Mouse (Mus musculus) embryo, embryonic 10.5 days (tissue): ENCODE results near the gene Prkg1.
"Not testable (repeated sequence)": the region's sequence is repeated elsewhere in the genome, so short reads cannot be mapped to it uniquely, and the experiment has no call there.

Experiments used
- DNase-seq: peaks from one replicate; pipeline ENCODE4 v3.0.0-alpha.2; 2015; ENCODE audit warnings: low spot score

Gene Prkg1

DNA sequence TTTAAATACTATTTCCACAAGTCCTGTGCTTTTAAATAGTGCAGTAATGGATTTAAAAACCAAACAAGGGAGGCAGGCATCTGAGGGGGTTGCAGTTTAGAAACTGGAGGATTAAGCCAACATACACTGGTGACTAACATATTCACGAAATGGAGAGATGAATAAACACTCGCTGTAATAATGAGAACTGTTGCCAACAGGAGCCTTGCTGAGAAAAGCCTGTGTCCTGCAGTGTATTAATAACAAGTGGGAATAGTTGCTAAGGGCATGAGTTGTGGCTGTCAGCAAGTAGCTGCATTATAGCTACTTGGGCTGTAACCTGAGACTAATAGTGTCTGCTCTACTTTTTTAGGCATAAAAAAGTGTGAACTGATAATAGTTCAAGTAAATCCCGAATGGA, 480.3 kb downstream of the Prkg1 start:
- peak; percentile 14 for DNase-seq

DNA sequence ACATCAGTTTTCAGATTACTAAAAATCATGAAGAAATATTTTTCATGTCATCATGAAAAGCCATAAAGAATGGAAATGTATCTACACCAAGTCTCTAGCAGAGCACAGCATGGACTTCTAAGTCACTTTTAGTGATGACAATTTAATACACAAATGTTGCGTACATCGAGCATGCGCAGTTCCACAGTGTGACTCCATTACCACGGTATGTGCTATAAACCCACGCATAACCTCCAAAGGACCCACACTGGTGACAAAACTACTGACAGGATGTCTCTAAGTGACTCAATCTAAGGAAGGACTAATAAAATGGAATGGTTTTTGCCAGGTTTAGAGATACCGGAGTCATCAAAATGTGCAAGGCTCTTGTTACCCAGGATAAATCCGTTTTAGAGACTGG, 480.7 kb downstream of the Prkg1 start:
- DNase-seq: no peak

DNA sequence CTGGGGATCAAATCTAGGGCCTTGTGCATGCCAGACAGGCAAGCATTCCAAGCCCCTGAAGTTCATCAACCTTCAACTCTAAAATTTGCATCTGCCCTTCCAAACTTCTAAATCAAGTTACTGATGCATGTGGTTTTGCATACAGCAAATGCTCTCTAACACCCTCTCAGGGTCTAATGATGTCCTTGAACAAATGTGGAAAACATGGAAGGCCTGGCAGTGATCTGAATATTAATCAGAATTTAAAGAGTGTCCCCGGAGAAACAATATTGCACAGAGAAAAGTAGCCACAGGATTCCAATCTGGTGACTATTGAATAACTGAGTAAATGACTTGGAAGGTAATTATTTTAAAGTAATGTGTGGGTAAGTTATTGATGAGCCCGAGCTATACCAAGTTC, 481.2 kb downstream of the Prkg1 start:
- no peak for DNase-seq

DNA sequence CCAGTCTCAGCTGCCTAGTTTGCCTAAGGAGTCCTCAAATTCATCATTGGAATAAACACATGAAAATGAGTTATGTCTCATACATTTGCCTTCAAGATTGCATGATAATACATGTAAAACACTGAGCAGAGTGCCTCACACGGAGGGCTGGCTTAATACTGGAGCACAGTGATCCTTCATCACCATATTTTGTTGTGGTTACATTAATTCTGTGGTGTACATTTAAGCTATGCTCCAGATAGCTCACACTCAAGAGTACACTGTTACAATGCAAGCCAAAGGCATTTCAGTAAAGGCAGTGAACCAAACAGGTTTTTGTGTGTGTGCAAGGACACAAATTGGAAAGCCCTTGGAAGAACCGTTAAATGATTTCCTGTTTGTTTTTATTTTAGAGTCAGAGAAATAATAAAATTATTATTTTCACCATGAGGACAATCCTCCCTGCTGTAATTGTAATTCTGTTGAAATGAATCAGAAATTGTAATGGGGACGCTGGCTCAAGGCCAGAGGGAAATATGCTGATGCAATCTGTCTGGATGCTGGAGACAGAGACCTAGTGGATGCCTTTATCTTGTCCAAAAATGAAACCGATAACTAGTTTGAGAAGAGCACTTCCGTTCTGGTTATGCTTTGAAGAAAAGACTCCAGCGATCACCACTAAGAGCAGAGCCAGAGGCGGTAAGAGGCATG, 484.9 kb downstream of the Prkg1 start:
- DNase-seq: no peak

DNA sequence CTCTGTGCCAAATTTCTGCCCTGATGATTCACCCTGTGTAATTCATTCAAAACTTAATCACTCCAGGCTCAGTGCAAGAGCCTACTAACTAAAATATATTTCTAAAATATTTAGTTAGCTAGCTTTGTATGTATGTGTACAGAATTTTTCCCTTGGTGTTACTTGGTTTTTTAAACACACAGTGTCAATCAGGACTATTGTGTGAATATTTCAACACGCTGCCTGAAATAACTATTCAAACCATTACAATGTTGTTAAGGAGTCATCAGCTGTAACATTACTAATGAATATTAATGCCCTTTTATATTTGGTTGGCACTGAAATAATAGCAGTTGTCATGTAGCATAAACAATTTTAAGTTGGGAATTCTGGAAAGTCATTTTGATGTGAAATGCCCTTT, 502.4 kb downstream of the Prkg1 start:
- DNase-seq: no peak

DNA sequence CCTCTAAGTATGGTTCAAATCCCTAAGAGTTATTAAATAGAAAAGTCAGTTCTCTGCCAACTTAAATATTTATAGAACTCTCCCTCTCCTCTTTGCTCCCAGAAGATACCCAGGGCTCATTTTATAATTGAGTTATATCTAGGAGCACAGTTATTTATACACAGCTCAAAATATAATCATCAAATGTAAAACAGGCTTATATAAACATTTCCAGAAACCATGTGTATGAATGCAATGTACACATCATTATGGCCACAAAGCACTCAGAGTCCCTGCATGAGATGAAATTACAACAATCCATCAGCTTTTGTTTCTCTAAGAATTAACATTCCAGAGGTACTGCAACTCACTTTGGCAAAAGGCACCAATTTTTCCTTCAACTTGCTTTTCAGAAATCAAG, 504.3 kb downstream of the Prkg1 start:
- no peak for DNase-seq

DNA sequence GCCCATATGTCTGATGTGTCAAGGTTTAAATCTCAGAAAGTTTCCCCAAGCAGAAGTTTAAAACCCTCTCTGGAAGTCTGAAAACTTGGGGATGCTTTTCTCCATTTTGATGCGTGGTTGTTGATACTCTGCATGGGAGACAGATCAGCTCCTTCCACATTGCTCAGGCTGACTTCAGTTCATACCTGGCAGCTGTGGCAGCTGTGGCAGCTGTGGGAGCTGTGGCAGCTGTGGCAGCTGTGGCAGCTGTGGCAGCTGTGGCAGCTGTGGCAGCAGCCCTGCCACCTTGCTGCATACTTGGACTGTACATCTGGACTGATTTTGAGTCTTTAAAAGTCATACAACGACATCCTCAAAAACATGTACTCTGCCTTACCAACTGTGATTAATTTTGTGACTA, 509.1 kb downstream of the Prkg1 start:
- DNase-seq: no peak

DNA sequence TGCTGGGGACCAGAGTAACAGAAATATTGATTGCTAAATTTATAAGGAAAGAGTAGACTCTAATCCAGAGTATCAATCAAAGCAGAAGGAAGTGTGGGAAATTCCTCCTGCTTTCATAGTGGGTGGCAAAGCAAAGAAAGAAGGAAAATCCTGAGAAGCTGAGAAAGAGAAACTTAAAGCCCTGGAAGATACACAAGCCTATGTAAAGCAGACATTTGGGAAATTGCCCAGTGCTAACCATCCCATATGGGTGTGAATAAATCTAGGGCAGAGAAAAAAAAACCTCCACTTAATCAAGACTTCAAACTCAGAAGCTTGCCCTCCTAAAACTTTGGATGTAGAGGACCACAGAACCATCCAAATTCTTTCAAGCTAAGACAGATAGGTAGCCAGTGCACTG, 532.4 kb downstream of the Prkg1 start:
- no peak for DNase-seq

DNA sequence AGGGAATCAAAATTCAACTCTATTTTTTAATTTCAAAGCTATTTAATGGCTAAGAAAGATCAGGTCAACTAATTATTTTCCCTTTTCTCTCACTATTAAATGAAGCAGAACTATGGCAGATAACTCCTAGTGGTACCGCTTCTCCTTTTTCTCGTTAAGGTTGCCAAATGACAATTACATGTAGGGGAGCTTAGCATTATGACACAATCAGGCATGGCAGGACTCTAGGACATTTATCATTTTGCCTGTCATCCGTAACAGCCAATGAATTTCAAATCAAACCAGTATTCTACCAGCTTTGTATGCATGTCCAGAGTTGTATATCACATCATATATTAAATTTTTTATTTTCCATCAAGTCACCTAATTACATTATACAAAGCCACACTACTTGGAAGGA, 536.4 kb downstream of the Prkg1 start:
- DNase-seq: no peak

DNA sequence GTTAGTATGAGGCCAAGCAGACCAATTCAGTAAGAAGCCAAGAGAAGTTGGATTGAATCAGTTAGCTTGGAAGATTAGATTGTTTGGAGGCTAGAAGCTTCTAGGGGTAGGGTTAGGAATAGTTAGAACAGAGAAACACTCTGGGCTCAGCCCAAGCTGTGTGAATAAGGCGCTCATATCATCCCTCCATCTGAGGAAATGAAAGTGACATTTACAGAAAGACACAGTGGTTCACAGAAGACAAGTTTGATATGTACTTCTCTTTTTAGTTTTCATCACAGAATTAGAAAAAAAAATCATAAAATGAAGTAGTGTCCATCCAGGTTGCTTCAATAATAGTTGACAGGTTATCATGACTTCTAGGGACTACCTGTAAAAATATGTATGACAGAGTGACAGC, 541.4 kb downstream of the Prkg1 start:
- no peak for DNase-seq

DNA sequence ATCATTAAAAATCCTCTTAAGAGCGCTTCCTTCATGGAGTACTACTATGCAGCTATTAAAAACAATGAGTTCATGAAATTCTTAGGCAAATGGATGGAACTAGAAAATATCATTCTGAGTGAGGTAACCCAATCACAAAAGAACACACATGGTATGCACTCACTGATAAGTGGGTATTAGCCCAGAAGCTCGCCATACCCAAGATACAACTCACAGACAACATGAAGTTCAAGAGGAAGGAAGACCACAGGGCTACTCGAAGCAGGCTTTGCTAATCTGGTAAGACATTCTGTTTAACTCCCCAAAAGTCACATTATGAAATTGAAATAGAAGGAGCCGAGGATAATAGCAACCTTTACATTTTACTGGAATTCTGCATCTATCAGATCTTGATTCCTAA, 545.6 kb downstream of the Prkg1 start:
- not testable (repeated sequence) for DNase-seq

DNA sequence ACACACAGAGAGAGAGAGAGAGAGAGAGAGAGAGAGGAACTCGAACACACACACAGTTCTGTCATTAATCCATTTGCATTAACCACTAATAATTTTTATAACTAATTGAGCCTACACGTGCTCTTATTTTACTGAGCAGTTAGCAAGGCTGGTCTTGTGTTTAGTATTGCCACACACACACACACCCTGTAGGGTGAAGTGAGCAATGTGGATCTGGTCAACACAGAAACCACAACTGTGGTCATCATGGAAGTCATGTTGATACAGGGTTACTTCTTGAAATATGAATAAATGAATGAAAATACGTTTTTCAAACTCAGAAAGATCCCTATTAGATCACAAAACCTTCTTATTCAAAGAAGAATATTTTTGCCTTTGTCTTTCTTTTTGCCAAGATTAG, 554.0 kb downstream of the Prkg1 start:
- no peak for DNase-seq

DNA sequence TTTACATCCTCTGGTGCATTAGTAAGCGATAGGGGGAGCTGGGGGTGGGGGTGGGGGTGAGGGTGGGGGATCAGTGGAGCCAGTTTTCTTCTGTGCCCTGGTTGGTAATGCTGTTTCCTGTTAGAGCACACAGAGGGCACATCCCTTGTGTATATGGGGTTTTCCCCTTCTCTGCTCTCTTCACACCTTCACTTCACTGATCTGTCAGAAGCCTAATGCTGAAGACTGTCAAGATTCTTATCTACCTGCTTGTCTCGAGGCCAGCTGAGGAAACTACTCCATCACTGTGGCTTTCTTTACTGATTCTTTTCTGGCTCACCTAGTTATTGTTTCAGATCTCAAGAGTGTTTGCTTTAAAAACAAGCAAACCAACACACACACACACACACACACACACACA, 554.4 kb downstream of the Prkg1 start:
- DNase-seq: no peak

DNA sequence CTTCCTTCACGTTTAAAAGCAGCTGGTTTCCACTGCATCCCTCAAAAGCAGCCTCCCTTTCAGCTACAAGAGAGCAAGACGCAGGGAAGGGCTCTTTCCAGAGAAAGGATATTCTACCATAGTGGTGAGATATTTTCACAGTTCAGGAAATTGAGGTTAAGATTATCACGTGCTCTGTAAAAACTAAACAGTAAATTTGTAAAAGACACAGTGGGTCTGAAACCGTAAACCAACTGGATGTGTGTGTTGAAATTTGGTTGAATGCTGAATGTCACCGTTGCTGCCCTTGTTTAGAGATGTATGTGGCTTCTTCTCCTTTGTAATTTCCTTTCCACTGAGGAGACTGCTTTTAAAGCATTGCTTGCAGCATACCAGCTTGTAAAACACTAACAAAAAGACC, 565.2 kb downstream of the Prkg1 start:
- no peak for DNase-seq

DNA sequence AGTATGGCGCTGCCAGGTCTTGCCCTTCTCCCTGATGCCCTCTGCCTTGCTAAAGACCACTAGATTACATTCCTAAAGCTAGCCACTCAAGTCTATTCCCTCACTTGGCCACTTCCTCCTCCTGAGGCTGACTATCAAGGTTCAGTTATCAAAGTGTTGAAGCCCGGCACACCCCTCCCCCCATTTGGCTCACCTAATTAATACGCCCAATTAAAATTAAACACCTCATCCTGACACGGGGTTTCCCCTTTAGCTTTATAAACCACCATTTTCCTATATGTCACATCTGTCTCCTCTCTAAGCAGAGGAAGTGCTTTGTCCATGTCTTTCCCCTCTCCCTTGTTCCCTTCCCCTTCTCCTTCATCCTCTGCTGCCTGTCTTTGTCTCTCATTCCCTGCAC, 566.4 kb downstream of the Prkg1 start:
- DNase-seq: no peak

DNA sequence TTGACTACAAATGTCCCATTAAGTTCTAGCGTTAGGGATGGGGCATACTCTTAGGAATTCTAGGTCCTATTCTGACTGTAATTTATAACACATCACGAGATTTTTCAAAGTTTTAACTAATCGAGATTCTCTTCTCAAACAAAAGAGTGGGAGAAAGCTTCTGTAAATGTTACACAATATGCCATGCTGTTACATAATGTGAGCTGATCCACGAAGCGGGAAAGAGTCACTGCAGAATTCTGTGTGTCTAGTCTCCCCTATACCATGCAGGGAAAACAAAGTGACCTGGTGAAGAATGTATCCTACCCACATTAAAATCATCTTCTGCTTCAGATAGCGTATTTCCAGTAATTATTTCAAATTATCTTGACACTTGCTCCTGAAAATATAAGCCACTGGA, 567.8 kb downstream of the Prkg1 start:
- DNase-seq: no peak

DNA sequence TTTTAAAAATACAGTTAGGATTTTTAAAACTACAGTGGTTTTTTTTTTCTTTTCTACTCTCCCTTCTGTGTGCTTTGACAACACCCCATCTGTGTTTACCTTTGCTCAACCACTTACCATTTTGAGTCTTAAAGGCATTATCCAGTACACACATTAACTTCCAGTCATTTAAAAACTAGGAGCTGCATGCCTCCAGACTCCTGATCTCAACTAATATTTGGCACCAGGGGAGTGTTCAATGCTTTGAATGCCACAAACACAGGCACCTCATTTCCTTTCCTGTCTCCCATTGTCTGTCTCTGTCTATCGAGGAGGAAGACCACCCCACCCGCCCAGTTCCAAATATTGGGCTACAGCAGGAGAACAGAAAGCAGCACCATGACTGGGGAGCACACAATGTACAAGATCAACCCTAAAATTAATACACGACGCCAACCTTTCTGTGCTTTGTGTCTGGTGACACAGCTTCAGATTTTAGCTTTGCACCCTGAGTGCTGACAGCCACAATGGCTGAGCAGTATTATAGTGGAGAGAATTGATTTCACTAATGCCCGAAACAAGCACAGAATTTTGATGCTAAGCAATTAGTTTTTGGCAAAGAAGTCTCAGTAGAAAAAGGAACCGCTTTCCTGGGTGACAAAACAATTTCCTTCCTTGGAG, 576.1 kb downstream of the Prkg1 start:
- DNase-seq: no peak

DNA sequence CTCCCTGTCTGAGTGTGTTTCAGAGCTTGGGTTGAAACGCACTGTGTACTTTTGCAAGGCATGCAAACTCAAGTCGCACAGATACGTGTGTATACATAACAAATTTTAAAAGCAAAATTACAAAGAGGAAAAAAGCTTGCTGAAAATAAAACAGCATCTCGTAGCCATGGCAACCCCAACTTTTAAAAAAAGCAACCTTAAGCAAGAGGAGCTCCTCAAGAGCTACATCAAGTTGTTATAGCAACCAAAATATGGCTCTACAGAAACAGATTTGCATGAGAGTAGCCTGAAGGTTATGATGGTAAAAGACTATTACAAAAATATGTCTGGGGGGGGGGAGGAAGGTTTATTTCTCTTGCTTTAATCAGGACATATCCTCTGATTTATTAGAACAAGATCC, 584.1 kb downstream of the Prkg1 start:
- DNase-seq: no peak

DNA sequence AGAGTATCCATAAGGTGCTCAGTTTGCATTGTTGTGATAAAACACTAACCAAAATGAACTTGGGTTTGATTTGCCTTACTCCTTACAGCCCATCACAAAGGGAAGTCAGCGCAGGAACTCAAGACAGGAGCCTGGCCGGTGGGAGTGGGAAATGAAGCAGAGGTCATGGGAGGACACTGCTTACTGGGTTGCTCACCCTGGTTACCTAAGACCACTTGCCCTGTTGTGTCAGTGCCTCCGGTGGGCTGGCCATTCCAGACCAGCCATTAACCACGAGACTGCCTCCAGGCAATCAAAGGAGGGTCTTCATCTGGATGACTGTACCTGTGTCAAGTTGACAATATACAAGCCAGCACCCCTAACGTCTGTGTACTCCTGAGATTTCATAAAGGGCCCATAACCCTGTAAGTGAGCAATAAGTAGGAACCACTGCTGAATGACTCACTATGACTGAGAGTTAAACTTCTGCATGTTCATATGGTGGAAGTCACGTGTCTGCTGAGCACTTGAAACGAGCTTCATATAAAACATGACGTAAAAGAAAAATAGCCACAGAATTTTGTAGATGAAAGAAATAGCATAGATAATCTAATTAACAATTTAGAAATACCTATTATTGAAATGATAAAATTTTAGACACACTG, 587.4 kb downstream of the Prkg1 start:
- no peak for DNase-seq

DNA sequence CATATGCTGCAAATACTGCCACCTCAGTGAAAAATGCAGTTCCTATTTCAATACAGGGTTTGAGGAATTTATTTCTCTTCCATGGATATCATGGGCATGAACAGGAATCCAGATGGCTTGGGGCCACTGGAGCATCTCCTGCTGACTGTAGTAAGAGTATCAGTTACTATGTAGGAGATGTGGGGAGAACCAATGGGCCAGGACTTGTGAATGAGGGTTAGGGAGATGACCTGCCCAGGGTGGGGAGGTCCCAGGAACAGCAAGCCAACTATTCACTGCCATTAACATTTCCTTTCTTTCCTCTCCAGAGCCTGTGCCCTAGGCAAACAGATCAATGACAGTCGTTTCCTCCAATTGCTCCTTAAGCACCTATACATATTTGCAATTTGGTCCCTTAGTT, 593.8 kb downstream of the Prkg1 start:
- no peak for DNase-seq

DNA sequence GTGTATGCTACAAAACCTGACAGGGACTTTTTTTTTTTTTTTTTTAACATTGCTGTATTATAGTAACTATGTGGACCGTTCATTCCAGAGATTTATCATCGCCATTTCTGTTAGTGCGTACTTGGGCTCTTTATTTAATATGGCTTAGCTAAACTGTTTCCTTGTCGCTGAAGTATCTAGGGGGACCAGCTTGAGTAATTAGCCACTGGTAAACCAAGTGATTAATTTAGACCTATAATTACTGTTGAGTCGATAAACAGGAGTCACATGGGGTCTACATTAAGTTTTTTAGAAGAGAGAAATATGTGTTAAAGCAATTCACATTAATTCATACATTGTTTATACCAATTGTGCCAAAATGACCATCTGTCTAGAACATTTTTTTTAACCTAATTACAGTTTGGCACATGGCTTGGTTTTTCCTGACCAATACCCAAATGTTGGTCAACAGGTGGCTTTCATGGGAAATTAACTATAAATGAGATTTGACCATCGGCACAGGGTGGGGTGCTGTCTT, 605.8 kb downstream of the Prkg1 start:
- DNase-seq: no peak

DNA sequence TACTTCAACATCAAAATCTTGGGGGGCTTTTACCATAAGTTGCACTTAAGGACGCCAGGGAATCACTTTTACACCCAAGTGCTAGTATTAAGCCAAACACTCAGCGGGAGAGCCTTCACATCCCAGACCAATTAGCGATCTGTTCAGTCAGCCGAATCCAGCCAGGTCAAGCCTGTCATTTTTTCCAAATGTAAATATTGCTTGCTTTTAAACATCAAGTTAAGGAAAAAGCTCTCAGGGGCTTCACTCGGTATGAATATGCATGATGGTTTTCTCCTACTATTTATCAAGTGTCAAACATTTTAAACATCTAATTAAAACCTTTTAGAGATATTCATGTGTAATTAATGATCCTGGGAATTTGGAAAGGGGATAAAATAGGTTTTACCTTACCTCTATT, 611.4 kb downstream of the Prkg1 start:
- DNase-seq: no peak

DNA sequence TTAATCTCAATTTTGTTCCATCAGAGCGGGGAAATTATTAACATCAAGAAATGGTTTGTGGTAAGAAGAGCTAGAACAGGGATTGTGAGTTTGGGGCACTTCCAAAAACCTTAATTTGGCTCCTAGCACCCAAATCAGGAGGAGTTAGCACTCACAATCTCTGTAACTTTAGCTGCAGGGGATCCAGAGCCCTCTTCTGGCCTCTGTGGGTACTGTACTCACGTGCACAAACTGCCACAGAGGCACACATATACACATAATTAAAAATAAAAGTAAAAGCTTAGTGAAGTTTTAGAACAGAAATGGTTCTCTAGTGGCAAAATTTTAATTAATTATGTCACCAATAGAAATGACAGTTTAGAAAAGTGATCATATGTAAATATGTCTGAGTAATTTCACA, 614.9 kb downstream of the Prkg1 start:
- DNase-seq: no peak

DNA sequence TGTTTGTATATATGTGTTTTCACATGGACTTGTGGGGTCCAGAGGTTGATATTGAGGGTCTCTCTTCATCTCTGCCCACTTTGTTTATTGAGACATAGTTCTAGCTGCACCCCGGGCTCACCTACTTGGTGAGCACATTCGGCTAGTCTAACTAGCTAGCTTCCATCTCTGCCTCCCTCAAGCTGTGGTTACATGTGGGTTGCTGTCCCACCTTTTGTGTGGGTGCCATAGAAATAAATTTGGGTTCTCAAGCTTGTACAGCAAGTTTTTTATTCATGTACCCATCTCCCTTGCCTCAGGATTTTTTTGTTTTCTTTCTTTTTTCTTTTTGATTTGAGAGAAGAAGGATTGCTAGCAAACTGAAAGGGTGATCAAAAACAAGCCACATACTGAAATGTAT, 617.4 kb downstream of the Prkg1 start:
- no peak for DNase-seq
